Comparison of ENCODE assay signal across 11 mouse cellular contexts in genomic region chr12:33341351-33341892, GRCm38 (mm10). TPM values are rescaled to one million over a fixed set of nuclear protein-coding genes. Genes with fewer than 3 reads are reported as not detected.
DNase-seq lines count a peak whose midpoint lies in the region; ATAC-seq lines count a peak whose summit lies in the region.
"Had no signal": no experiment of that assay in that cellular context is flagged by ENCODE, and none has a peak within 500 bp of the region (broad histone marks: within the 10 kb centered on the region; RNA-seq: fewer than 3 reads in every experiment).

No protein-coding gene starts in this region.

- H3K36me3 ChIP-seq in hindbrain, embryonic 13.5 days = no peaks in the 10 kb centered on the region
- no peaks in the 10 kb centered on the region for H3K36me3 ChIP-seq in hindbrain, embryonic 10.5 days
- H3K36me3 ChIP-seq in liver, embryonic 12.5 days = peaks cover 92% of the 10 kb centered on the region
- H3K36me3 ChIP-seq: embryonic facial prominence, embryonic 13.5 days had no signal

- H3K4me1 ChIP-seq in hindbrain, embryonic 13.5 days (replicated peaks) = peaks cover 62% of the 10 kb centered on the region
- H3K4me1 ChIP-seq in hindbrain, embryonic 10.5 days (replicated peaks) = peaks cover 37% of the 10 kb centered on the region
- peaks cover 25% of the 10 kb centered on the region for H3K4me1 ChIP-seq in liver, embryonic 12.5 days

- H3K4me2 ChIP-seq in hindbrain, embryonic 13.5 days = peak overlapping the region; percentile 29
- no peak overlapping the region for H3K4me2 ChIP-seq in liver, embryonic 12.5 days
- H3K4me2 ChIP-seq: embryonic facial prominence, embryonic 13.5 days had no signal

- H3K9ac ChIP-seq in hindbrain, embryonic 13.5 days = no peak overlapping the region
- no peak overlapping the region for H3K9ac ChIP-seq in liver, embryonic 12.5 days
- H3K9ac ChIP-seq: embryonic facial prominence, embryonic 13.5 days had no signal

- no peaks in the 10 kb centered on the region for H3K9me3 ChIP-seq in hindbrain, embryonic 13.5 days
- H3K9me3 ChIP-seq in hindbrain, embryonic 10.5 days = no peaks in the 10 kb centered on the region
- H3K9me3 ChIP-seq in liver, embryonic 12.5 days (replicated peaks) = no peaks in the 10 kb centered on the region
- H3K9me3 ChIP-seq: embryonic facial prominence, embryonic 13.5 days had no signal

- H3K4me3 ChIP-seq in hindbrain, embryonic 13.5 days = no peak overlapping the region
- no peak overlapping the region for H3K4me3 ChIP-seq in hindbrain, embryonic 10.5 days
- no peak overlapping the region for H3K4me3 ChIP-seq in liver, embryonic 12.5 days
- H3K4me3 ChIP-seq: embryonic facial prominence, embryonic 13.5 days; myocyte had no signal

- peaks cover 22% of the 10 kb centered on the region; the same call in 1 of the 2 replicates for H3K27me3 ChIP-seq in hindbrain, embryonic 13.5 days
- peaks cover 34% of the 10 kb centered on the region for H3K27me3 ChIP-seq in hindbrain, embryonic 10.5 days (ENCODE audit: insufficient read depth, poor library complexity, severe bottlenecking)
- H3K27me3 ChIP-seq in liver, embryonic 12.5 days (replicated peaks) = no peaks in the 10 kb centered on the region

- peak; percentile 85 for ATAC-seq in hindbrain, embryonic 13.5 days (ENCODE audit: low FRiP score)
- ATAC-seq in inflammation-experienced regulatory T-cells, adult 6 months = no peak
- ATAC-seq in liver, embryonic 12.5 days = no peak

- no peak for DNase-seq in hindbrain, embryonic 10.5 days (ENCODE audit: low spot score)
- peak; percentile 76 for DNase-seq in brain, adult 2 months (ENCODE audit: low read depth, low spot score)
- peak; percentile 71 to 80 for DNase-seq in cerebellum, postnatal 14 days
- peak; percentile 73 to 81 for DNase-seq in layer of hippocampus, postnatal 10 days (ENCODE audit: low spot score in 2 of 2)
- no peak for DNase-seq in thymus, postnatal 25 days

- H3K27ac ChIP-seq in hindbrain, embryonic 13.5 days = peak overlapping the region; percentile 79
- H3K27ac ChIP-seq in hindbrain, embryonic 10.5 days = no peak overlapping the region; the same call in 1 of the 2 replicates
- no peak overlapping the region for H3K27ac ChIP-seq in liver, embryonic 12.5 days
- H3K27ac ChIP-seq: embryonic facial prominence, embryonic 13.5 days had no signal

- WGBS in hindbrain, embryonic 13.5 days = 43% methylated on average over 17 of the region's 17 CpGs
- WGBS in hindbrain, embryonic 10.5 days = 82% methylated on average over 17 of the region's 17 CpGs
- WGBS in liver, embryonic 12.5 days (ENCODE audit: insufficient replicate concordance) = 73% methylated on average over 17 of the region's 17 CpGs

RNA-seq across cellular contexts. Expression of gene Efcab10, which starts 53.2 kb away (rescaled TPM):
- polyA plus RNA-seq in hindbrain, embryonic 13.5 days (2015; fragmentation: Nextera tagmentation; extraction: Ambion mirVana) = 3.6 and 5.1 TPM in 2 replicates
- 0.93 and 2.8 TPM in 2 replicates for polyA plus RNA-seq in hindbrain, embryonic 10.5 days (2016; fragmentation: Nextera tagmentation; extraction: Ambion mirVana)
- 1 to 10 TPM; 2.0 to 2.3 TPM for total RNA-seq in layer of hippocampus, postnatal 10 days (2021)
- polyA plus RNA-seq in inflammation-experienced regulatory T-cells, adult 6 months (2017; shearing (Covaris generic)) = not detected
- polyA plus RNA-seq in liver, embryonic 12.5 days (2016; fragmentation: Nextera tagmentation; extraction: Ambion mirVana) = not detected in 2 replicates
- polyA plus RNA-seq: large intestine, adult 2 months; myocyte had no signal

Comparison
In these comparisons a context has a peak if more than half of its experiments do, and no peak if none do; other contexts are left out.
1. DNase-seq: peak in brain, adult 2 months (single experiment), cerebellum, postnatal 14 days (2 of 2) and layer of hippocampus, postnatal 10 days (2 of 2); none in hindbrain, embryonic 10.5 days (single experiment) and thymus, postnatal 25 days (single experiment).